Mouse (Mus musculus) heart, embryonic 15.5 days (tissue): ENCODE data around the gene Aurka. TPM values are rescaled to one million over a fixed set of nuclear protein-coding genes. Genes with fewer than 3 reads are reported as not detected.

Source experiments
- ATAC-seq: fragments of 200-750 bp; cut with Nextera tagmentation; replicated peaks from 2 replicates; pipeline ENCODE4 v1.8.0; 2017; ENCODE audit warnings: low read depth, moderate TSS enrichment; ENCODE audit not compliant: insufficient number of reproducible peaks, insufficient read depth, low FRiP score
- H3K27ac ChIP-seq: fragments of 300-500 bp; sonication (generic); 2 replicates; pipeline ENCODE4 v1.5.1; 2015; ENCODE audit warnings: mild to moderate bottlenecking, inconsistent platforms
- H3K27me3 ChIP-seq: fragments of 300-500 bp; sonication (generic); 2 replicates; pipeline ENCODE4 v1.6.1; 2015; ENCODE audit warnings: inconsistent platforms
- H3K36me3 ChIP-seq: fragments of 300-500 bp; sonication (generic); 2 replicates; pipeline ENCODE4 v1.6.1; 2015; ENCODE audit warnings: mild to moderate bottlenecking, inconsistent platforms
- H3K4me1 ChIP-seq: fragments of 300-500 bp; sonication (generic); replicated peaks from 2 replicates; pipeline ENCODE4 v1.6.1; 2015; ENCODE audit warnings: inconsistent platforms
- H3K4me2 ChIP-seq: fragments of 300-500 bp; sonication (generic); 2 replicates; pipeline ENCODE4 v1.6.1; 2015; ENCODE audit warnings: inconsistent platforms, mild to moderate bottlenecking, moderate library complexity
- H3K4me3 ChIP-seq: fragments of 300-500 bp; sonication (generic); 2 replicates; pipeline ENCODE4 v1.5.1; 2015; ENCODE audit warnings: mild to moderate bottlenecking, inconsistent platforms
- H3K9ac ChIP-seq: fragments of 300-500 bp; sonication (generic); 2 replicates; pipeline ENCODE4 v1.6.1; 2015; ENCODE audit warnings: mild to moderate bottlenecking, inconsistent platforms
- H3K9me3 ChIP-seq: fragments of 300-500 bp; sonication (generic); replicated peaks from 2 replicates; pipeline ENCODE4 v1.6.1; 2016; ENCODE audit warnings: inconsistent platforms
- WGBS: fragments of 180-500 bp; shearing (Covaris S2); methylation state at CpG from one replicate; pipeline ENCODE4 v1.1.7; 2015; ENCODE audit warnings: mixed read lengths; 5-methylcytosine and 5-hydroxymethylcytosine counted together
- polyA plus RNA-seq: library from polyadenylated mRNA; unstranded; fragments of >200 nt; fragmentation: Nextera tagmentation; extraction: Ambion mirVana; gene quantifications from 2 replicates; pipeline ENCODE4 v1.2.1, GENCODE M21; 2015

The Aurka gene
- polyA plus RNA-seq, 1 experiment from 2014 or later = 76.8 TPM

- Histone ChIP-seq H3K4me1 (peaks cover under 1% of the 10 kb centered on the region; the same call in 1 of the 2 replicates), H3K27me3 (0 out of 2 replicates have a peak, but pooled peaks cover 8% of the 10 kb centered on the region), H3K36me3 (no peaks in the 10 kb centered on the region), H3K9ac (no peak overlapping the region), H3K4me2 (no peak overlapping the region), H3K9me3 (no peaks in the 10 kb centered on the region), H3K27ac (no peak overlapping the region), H3K4me3 (no peak overlapping the region)
- ATAC-seq = no peak
- WGBS = 53% methylated on average over 3 of the region's 3 CpGs
Observed at GRCm38 (mm10) chr2:172405011-172405410, 34.7 kb upstream of the Aurka start.

GRCm38 (mm10) chr2:172404239-172404638 lies 33.9 kb upstream of the Aurka start:
- H3K4me3 ChIP-seq = no peak overlapping the region
- no peaks in the 10 kb centered on the region for H3K36me3 ChIP-seq
- ATAC-seq = no peak
- no peak overlapping the region for H3K9ac ChIP-seq
- H3K27me3 ChIP-seq = 0 out of 2 replicates have a peak, but pooled peaks cover 8% of the 10 kb centered on the region
- no peaks in the 10 kb centered on the region for H3K9me3 ChIP-seq
- peaks cover 5% of the 10 kb centered on the region; the same call in 1 of the 2 replicates for H3K4me1 ChIP-seq
- 54% methylated on average over 7 of the region's 7 CpGs for WGBS
- no peak overlapping the region for H3K27ac ChIP-seq
- H3K4me2 ChIP-seq = no peak overlapping the region

GRCm38 (mm10) chr2:172401116-172401825 lies 30.9 kb upstream of the Aurka start:
- no peak for ATAC-seq
- Histone ChIP-seq H3K9me3 (no peaks in the 10 kb centered on the region), H3K27ac (peak overlapping the region; percentile 45), H3K4me3 (no peak overlapping the region), H3K4me2 (no peak overlapping the region), H3K4me1 (peaks cover 5% of the 10 kb centered on the region; the same call in 1 of the 2 replicates), H3K9ac (no peak overlapping the region), H3K27me3 (peaks cover 15% of the 10 kb centered on the region; the same call in 1 of the 2 replicates), H3K36me3 (no peaks in the 10 kb centered on the region)
- 57% methylated on average over 13 of the region's 13 CpGs for WGBS

GRCm38 (mm10) chr2:172399901-172400300 lies 29.6 kb upstream of the Aurka start:
- Histone ChIP-seq H3K36me3 (no peaks in the 10 kb centered on the region), H3K9ac (no peak overlapping the region), H3K27ac (no peak overlapping the region), H3K27me3 (peaks cover 15% of the 10 kb centered on the region; the same call in 1 of the 2 replicates), H3K4me1 (peaks cover 5% of the 10 kb centered on the region; the same call in 1 of the 2 replicates), H3K9me3 (no peaks in the 10 kb centered on the region), H3K4me2 (no peak overlapping the region), H3K4me3 (no peak overlapping the region)
- no peak for ATAC-seq
- 30% methylated on average over 9 of the region's 9 CpGs for WGBS

- no peak overlapping the region for H3K4me3 ChIP-seq
- ATAC-seq = no peak
- no peaks in the 10 kb centered on the region for H3K9me3 ChIP-seq
- no peak overlapping the region for H3K9ac ChIP-seq
- H3K27me3 ChIP-seq = peaks cover 7% of the 10 kb centered on the region; the same call in 1 of the 2 replicates
- no peak overlapping the region for H3K4me2 ChIP-seq
- H3K36me3 ChIP-seq = no peaks in the 10 kb centered on the region
- 49% methylated on average over 9 of the region's 9 CpGs for WGBS
- H3K4me1 ChIP-seq = peaks cover 12% of the 10 kb centered on the region
- H3K27ac ChIP-seq = no peak overlapping the region
Observed at GRCm38 (mm10) chr2:172395961-172396360, 25.6 kb upstream of the Aurka start.

- 75% methylated on average over 4 of the region's 4 CpGs for WGBS
- Histone ChIP-seq H3K4me2 (no peak overlapping the region), H3K27ac (no peak overlapping the region), H3K36me3 (no peaks in the 10 kb centered on the region), H3K4me3 (no peak overlapping the region), H3K9me3 (no peaks in the 10 kb centered on the region), H3K27me3 (peaks cover 7% of the 10 kb centered on the region; the same call in 1 of the 2 replicates), H3K9ac (no peak overlapping the region), H3K4me1 (peaks cover 8% of the 10 kb centered on the region)
- no peak for ATAC-seq
Observed at GRCm38 (mm10) chr2:172394671-172395070, 24.3 kb upstream of the Aurka start.

GRCm38 (mm10) chr2:172394052-172394392 lies 23.7 kb upstream of the Aurka start:
- Histone ChIP-seq H3K27me3 (peaks cover 7% of the 10 kb centered on the region; the same call in 1 of the 2 replicates), H3K4me2 (peak overlapping the region; percentile 36; the same call in 1 of the 2 replicates), H3K36me3 (no peaks in the 10 kb centered on the region), H3K9ac (no peak overlapping the region), H3K27ac (no peak overlapping the region), H3K9me3 (no peaks in the 10 kb centered on the region), H3K4me3 (no peak overlapping the region; the same call in 1 of the 2 replicates), H3K4me1 (peaks cover 7% of the 10 kb centered on the region)
- WGBS = 65% methylated on average over 2 of the region's 2 CpGs
- no peak for ATAC-seq

- H3K4me3 ChIP-seq = peak within 1 kb of the TSS; percentile 7; the same call in 1 of the 2 replicates
- H3K27me3 ChIP-seq = peaks cover 5% of the 10 kb centered on the region; the same call in 1 of the 2 replicates
- H3K9ac ChIP-seq = no peak within 1 kb of the TSS
- H3K27ac ChIP-seq = no peak within 1 kb of the TSS
- peak within 1 kb of the TSS; percentile 36 for H3K4me2 ChIP-seq
- H3K4me1 ChIP-seq = peaks cover 7% of the 10 kb centered on the region
- 15% methylated on average over 13 of the region's 13 CpGs for WGBS
- H3K9me3 ChIP-seq = no peaks in the 10 kb centered on the region
- no peaks in the 10 kb centered on the region for H3K36me3 ChIP-seq
- ATAC-seq = no peak; the same call in 1 of the 2 replicates
Observed at GRCm38 (mm10) chr2:172393391-172394051, 23.2 kb upstream of the Aurka start, which contains the start of gene Cass4. Cass4 (plus strand) TSS chr2:172393794.

GRCm38 (mm10) chr2:172392041-172392521 lies 21.7 kb upstream of the Aurka start:
- WGBS = 47% methylated on average over 10 of the region's 10 CpGs
- no peak overlapping the region for H3K27ac ChIP-seq
- no peak for ATAC-seq
- no peaks in the 10 kb centered on the region for H3K36me3 ChIP-seq
- no peak overlapping the region for H3K4me3 ChIP-seq
- no peaks in the 10 kb centered on the region for H3K27me3 ChIP-seq
- no peak overlapping the region for H3K4me2 ChIP-seq
- H3K9ac ChIP-seq = no peak overlapping the region
- H3K4me1 ChIP-seq = peaks cover 7% of the 10 kb centered on the region
- H3K9me3 ChIP-seq = no peaks in the 10 kb centered on the region

- ATAC-seq = no peak
- H3K4me2 ChIP-seq = no peak overlapping the region
- H3K9ac ChIP-seq = no peak overlapping the region
Observed at GRCm38 (mm10) chr2:172390341-172390740, 20.0 kb upstream of the Aurka start.

GRCm38 (mm10) chr2:172384715-172385114 lies 14.4 kb upstream of the Aurka start:
- WGBS = 55% methylated on average over 3 of the region's 3 CpGs
- Histone ChIP-seq H3K36me3 (peaks cover 22% of the 10 kb centered on the region), H3K27me3 (no peaks in the 10 kb centered on the region), H3K9me3 (no peaks in the 10 kb centered on the region), H3K4me1 (no peaks in the 10 kb centered on the region), H3K4me3 (no peak overlapping the region), H3K9ac (no peak overlapping the region), H3K4me2 (no peak overlapping the region), H3K27ac (no peak overlapping the region)
- no peak for ATAC-seq

More at GRCm38 (mm10) chr2:172390341-172390740, 20.0 kb upstream of the Aurka start:
- no peaks in the 10 kb centered on the region for H3K36me3 ChIP-seq
- WGBS = 18% methylated on average over 6 of the region's 6 CpGs
- no peaks in the 10 kb centered on the region for H3K27me3 ChIP-seq
- H3K4me1 ChIP-seq = peaks cover 7% of the 10 kb centered on the region
- no peak overlapping the region for H3K4me3 ChIP-seq
- H3K9me3 ChIP-seq = no peaks in the 10 kb centered on the region
- H3K27ac ChIP-seq = no peak overlapping the region
